Mouse (Mus musculus) embryo, embryonic 9.5 days (tissue): ENCODE results near the gene Wasf3.
A peak's percentile ranks its signal among the peaks of the same experiment; 100 is the strongest.
"Not testable (repeated sequence)": the region's sequence is repeated elsewhere in the genome, so short reads cannot be mapped to it uniquely, and the experiment has no call there.

Source experiments
- DNase-seq: peaks from one replicate; pipeline ENCODE4 v3.0.0-alpha.2; 2017; ENCODE audit errors: extremely low spot score

Wasf3 gene

DNA sequence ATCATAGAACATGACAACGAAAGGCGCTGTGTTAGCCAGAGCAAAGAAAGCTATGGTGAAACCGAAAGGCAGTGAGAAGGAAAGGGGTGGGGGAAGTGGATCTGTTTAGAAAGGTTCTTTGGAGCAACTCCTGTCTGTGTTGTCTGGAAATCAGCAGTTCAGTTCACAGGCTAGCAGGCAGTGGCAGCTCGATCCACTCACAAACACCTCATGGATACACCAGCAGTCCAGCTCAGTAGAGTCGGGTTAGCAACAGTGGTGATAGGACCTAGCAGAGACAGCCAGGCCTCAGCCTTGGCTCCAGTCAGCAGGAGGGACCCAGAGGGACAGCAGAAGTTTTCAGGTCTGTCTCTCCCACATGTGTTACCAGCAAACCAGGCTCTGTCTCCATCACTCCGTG is 16.2 kb downstream of the Wasf3 start:
- DNase-seq, result not testable (repeated sequence)

DNA sequence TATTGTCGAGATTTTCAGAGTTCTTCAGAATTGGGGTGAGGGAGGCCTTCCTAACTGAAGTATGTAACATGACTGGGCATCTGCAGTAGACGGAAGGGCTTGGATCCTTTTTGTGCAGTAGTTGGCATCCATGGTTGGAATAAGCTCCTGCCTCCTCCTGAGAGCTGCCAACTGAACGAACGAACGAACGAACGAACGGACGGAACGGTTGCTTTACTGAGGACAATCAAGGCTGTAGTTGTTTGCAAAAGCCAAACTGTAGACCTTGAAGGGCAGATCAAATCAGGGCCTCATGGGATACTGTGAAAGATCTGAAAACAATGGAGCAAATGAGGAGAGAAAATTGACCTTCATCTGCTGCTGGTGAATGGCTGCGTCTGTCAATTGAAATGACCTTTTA is 17.5 kb downstream of the Wasf3 start:
- DNase-seq, result no peak

GRCm38 (mm10) chr5:146403923-146404322 is 19.1 kb downstream of the Wasf3 start:
- no peak for DNase-seq

- DNase-seq, result no peak
Measured at GRCm38 (mm10) chr5:146406133-146406532, 21.3 kb downstream of the Wasf3 start.

DNA sequence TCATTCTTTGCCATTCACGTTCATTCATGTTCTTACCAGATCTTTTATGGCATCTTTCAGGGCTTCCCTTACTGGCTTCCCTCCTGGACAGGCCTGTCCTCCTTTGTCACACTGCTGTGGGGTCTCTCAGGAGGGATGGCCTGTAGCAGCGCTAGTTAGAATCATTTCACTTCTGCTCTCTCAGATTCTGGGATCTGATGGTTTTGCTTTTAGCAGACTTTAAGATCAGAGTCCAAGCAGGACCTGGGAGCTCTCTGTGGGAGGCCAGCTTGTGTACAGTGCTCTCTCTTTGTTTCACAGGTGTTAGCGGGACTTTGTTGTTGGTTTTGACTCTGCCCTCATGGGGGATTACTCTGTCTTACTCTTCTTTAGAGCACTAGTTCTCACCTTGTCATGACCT is 23.0 kb downstream of the Wasf3 start:
- DNase-seq, result no peak

DNA sequence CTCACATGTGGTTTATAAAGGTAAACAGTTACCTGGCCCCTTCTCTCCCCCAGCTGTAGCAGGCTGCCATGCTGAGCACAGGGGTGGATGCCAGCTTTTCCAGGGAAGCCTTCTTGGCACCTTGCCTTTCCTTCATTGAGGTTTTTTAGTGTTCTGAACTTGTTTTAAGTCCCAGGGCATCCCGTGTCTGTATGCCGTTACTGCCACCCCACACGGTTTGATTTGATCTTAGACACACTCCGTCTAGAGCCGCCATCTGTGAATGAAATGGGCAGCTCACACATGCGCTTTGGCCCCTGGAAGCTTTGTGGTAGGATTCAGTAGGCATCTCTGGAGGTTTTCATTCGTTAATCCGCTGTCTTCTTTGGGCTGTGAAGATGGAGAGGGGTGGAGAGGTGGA is 23.8 kb downstream of the Wasf3 start:
- no peak for DNase-seq

DNA sequence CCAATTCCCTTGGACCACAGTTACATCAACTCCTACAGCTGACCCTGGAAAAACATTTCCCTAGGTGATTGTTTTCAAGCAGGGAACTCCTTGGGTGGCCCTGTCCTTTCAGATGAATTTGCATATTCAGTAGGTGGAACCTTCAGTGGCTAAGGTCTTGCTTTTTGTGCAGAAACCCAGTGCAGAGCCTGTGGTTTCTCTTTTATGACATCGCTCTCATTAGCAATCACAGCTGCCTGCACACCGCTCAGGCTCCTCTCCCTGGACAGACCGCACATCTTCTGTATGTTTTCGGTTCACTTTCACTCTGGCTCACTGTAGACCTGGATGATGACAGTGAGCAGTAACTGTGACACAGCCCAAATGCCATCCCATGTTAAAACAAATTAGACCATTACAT is 26.0 kb downstream of the Wasf3 start:
- DNase-seq, result no peak

DNA sequence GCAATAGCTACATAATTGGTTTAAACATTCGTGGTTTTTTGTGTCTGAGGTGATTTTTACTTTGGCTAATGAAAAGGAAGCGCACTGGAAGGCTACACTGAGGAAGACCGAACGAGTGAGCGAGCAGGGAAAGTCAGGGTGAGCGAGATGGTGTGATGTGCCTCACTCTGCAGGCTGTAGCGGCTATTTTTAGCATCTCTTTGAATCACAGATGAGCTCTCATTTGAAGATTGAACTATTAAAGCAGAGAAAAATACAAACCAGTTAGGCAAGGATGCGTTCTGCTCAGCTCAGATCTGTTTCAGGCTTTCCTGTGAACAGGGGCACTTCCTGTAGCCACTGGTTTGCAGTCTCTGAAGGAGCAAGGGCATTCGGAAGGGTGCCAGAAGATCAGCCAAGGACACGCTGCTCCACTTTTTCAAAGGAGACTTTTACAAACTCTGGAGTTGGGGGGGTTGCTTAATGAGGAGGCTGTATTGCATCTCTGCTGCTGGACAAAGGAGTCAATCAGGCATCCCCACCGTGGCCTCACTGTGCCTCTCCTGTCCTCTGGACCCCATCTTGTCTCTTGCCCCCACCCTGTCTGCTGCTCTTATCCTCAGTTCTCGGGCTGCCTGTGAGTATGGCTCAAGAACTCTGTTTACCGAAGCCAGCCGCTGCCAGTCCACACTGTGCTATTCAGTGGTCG is 28.1 kb downstream of the Wasf3 start:
- no peak for DNase-seq

DNA sequence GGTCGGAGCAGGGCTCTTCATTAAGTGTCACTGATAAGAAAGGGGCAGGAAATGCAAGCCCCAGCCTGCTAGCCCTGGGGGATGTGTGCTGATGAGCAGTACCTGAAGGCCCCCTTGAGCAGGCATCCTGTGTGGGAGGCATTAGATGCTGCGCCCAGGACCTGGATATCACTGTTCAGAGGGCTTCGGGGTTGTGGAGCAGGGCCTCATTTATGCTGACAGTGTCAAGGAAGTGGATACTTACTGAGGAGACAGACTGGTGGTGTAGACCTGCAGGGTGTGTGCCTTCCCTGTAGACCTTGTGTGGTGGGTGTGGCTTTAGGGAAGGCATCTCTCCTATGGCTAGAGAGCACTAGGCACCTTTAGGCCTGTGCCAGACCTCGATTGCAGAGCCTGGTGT is 29.8 kb downstream of the Wasf3 start:
- no peak for DNase-seq

DNA sequence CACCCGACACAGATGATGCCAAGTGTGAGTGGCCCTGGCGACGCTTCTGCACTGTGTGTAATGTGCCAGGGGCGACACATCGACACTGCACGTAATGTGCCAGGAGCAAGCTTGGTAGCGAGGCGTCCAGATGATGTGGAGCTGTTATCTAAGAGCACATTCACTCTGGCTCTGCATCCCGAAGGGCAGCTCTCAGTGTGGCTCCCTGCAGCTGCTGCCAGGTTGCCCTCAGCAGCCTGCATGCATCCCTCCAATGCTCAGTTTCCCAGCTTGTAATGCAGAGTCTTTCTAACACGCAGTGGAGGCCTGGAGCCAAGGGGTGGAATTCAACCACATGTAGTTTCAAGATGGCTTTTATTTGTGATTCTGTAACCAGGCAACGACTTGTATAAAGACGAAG is 30.4 kb downstream of the Wasf3 start:
- no peak for DNase-seq

DNA sequence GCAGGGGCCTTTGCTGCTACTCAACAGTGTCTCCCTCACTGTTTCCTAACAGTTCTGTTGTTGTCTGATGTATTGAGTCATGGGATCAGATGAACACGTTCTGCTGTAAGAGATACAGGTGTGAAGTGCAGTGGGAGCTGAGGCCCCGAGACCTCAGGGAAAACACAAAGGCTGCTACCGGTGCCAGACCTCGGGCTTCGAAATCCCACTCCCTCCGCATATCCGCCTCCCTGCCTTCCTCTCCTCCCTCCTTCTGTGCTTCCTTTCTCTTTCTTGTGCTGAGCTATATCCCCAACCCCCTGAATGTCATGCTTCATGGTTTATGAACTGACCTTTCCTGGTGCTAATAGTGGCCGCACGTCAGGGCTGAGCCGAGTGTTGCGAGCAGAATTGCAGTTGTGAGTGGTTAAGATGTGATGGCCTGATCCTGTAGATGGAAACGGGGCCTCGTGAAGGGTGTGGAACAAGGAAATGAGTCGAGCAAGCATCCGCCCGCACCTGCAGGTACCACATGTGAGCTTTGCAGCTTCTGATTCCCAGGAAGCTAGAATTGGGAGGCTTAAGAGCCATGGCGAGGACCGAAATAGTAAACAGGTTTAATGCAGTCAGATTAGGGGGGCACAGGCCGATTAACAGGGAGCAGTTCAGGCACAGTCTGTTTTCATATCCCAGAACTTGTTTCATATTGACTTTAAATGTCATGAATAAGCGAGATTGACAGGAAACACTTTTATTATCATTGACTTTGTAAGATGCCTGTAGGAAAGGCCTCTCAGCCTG is 31.7 kb downstream of the Wasf3 start:
- DNase-seq, result no peak

GRCm38 (mm10) chr5:146418092-146418491 is 33.3 kb downstream of the Wasf3 start:
- no peak for DNase-seq

DNA sequence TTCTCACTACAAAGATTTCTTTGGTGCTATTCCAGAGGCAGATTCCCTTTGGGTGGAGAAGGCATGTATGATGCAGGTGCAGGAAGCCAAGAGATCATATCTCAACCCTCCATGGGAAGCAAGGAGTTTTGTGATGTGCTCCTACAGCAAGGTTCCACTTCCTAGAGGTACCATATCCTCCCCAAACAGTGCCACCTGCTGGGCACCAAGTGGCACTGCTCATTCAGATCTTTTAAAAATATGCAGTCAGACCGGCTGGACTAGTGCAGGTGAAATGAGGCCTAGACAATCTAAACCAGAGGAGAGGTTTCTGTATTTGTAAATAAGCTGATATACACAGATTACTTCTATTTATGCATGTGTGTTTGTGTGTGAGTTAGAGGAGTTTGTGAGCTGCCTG is 35.3 kb downstream of the Wasf3 start:
- DNase-seq, result peak; percentile 16

DNA sequence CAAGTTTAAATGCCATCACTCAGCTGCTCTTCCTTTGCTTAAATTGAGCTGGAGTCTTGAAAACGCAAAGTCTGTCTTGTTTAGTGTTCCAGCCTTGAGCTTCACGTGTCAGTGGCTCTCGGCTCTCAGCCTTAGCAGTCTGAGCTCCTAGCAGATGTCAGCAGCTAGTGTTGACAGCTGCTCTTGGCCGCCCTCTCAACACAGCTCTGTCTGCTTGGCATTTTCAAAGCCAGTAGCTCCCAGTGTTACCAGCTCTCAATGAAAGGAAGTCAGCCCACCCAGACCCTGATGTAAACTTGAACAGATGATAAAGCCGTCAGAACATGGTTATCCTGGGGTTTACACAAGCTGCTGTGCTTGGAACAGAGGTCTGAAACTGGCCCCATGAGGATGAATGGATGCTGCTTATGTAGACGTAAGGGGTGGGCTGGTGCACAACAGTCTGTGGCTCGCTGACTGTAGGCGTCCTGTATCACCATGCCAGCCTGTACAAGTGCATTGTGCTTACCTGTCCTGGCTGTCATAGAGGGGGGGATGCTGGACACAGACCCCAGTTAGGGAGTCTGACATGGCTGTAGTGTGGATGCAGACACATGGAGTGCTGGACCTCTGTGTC is 40.0 kb downstream of the Wasf3 start:
- no peak for DNase-seq

- DNase-seq, result no peak
Measured at GRCm38 (mm10) chr5:146425656-146426055, 40.9 kb downstream of the Wasf3 start.

- no peak for DNase-seq
Measured at GRCm38 (mm10) chr5:146428109-146428508, 43.3 kb downstream of the Wasf3 start.

DNA sequence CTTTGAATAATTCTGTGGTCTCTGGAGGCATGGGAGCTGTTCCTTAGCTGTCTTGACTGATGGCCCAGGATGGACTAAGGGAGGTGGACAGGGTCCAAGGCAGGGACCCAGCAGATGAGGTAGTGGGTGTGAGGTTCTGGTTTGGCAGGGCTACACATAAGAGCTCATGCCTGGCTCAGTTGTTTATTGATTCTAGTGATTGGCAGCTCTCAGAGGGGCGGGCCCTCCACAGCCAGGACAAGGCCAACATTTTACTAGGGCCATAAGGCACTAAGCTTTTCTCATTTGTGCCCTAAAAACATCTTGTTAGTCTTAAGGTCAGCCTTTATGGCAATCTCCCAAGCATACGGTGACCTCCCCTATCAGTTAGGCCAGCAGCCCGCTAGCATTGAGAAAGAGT is 47.0 kb downstream of the Wasf3 start:
- no peak for DNase-seq

GRCm38 (mm10) chr5:146432476-146432875 is 47.7 kb downstream of the Wasf3 start:
- DNase-seq, result no peak

DNA sequence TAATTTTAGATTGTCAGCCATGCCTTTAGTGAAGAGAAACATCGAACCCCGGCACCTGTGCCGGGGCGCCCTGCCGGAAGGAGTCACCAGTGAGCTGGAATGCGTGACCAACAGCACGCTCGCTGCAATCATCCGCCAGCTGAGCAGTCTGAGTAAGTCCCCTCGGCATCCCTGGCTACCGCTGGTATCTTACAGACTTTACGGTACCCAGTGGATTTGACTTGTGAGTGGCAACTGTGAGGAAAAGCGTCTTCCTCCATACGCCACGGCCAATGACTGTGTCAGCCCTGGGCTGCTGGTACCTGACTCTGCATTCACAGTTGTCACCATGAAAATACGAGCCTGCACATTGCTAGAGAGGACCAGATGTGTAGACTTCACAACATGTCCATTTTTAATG is 50.5 kb downstream of the Wasf3 start:
- DNase-seq, result no peak

DNA sequence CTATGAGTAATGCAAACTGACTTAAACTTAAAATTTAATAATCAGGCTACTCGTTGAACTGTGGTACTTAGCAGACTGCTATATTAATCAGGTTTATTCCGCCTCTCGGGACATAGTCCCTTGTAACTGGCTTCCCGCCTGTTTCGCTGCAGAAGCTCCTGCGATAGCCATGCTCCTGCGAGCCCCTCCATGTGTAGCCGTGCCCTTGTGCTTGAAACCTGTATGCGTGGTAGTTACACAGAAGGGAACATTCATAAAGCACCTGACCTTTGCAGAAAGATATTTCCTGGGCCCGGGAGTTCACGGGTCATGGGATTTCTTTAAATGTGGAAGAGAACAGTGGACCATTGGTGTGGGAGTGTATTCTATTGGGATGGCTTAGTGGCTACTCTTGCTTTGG is 52.0 kb downstream of the Wasf3 start:
- no peak for DNase-seq

GRCm38 (mm10) chr5:146439152-146439781 is 54.5 kb downstream of the Wasf3 start:
- DNase-seq, result no peak

GRCm38 (mm10) chr5:146440273-146440672 is 55.5 kb downstream of the Wasf3 start:
- no peak for DNase-seq

DNA sequence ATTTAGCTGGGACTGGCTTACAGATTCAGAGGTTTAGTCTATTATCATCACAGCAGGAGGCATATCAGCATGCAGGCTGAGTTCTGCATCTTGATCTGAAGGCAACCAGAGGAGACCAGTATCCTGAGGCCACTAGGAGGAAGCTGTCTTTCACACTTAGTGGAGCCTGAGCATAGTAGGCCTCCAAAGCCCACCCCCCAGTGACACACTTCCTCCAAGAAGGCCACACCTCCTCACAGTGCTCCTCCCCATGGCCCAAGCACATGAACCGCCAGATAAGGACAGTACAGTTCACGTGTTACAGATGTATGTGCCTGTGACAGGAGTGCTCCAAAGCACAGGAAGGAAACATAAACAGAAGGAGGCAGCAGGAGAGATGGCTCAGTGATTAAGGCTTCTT is 58.0 kb downstream of the Wasf3 start:
- DNase-seq, result no peak
